8 mouse cellular contexts compared by ENCODE assay signal in genomic region chr16:44138979-44139535, GRCm38 (mm10). TPM values are rescaled to one million over a fixed set of nuclear protein-coding genes. Genes with fewer than 3 reads are reported as not detected.
DNase-seq lines count a peak whose midpoint lies in the region; ATAC-seq and TF ChIP-seq lines count a peak whose summit lies in the region.

No protein-coding gene starts in this region.

- no peaks in the 10 kb centered on the region for H3K27me3 ChIP-seq in megakaryocyte, embryonic 14.5 days (replicated peaks)

- H3K4me3 ChIP-seq in cortical plate, adult 2 months (ENCODE audit: insufficient read depth, low read length) = peak overlapping the region; percentile 99
- H3K4me3 ChIP-seq in megakaryocyte, embryonic 14.5 days (replicated peaks) = peak overlapping the region; percentile 100

- peaks cover 2% of the 10 kb centered on the region for H3K36me3 ChIP-seq in megakaryocyte, embryonic 14.5 days (replicated peaks; ENCODE audit: low read length)

- TF ChIP-seq CTCF in cortical plate, adult 2 months (IDR thresholded peaks at IDR 0.05; ENCODE audit: extremely low read depth, insufficient read depth, low read length) = no peak

- peak overlapping the region; percentile 99 for H3K27ac ChIP-seq in cortical plate, adult 2 months (ENCODE audit: insufficient read depth, low read length)

- DNase-seq in gastrocnemius, adult 8-10 months (ENCODE audit: low spot score in 2 of 2) = peak; percentile 78 to 80
- DNase-seq in hindlimb bud, embryonic 11.5 days (ENCODE audit: extremely low spot score, low read depth, low spot score) = peak; percentile 92
- DNase-seq in left cerebral cortex, adult 8-10 months (ENCODE audit: low spot score in 2 of 2) = peak; percentile 86 to 87
- peak; percentile 93 to 96 for DNase-seq in right cerebral cortex, postnatal 10 days (ENCODE audit: low spot score in 2 of 2)
- peak; percentile 76 for DNase-seq in urinary bladder, postnatal 25 days (ENCODE audit: low spot score)

- H3K4me1 ChIP-seq in cortical plate, adult 2 months (ENCODE audit: control insufficient read depth, insufficient read depth, low read length) = peaks cover 4% of the 10 kb centered on the region
- H3K4me1 ChIP-seq in megakaryocyte, embryonic 14.5 days = peaks cover 37% of the 10 kb centered on the region

- peak; percentile 84 for ATAC-seq in activated CD4-positive, CD25-positive, alpha-beta regulatory T cell, adult 4 months

- peak; percentile 97 for TF ChIP-seq POLR2A in cortical plate, adult 2 months (IDR thresholded peaks at IDR 0.05; ENCODE audit: extremely low read depth, insufficient read depth, low read length)

- H3K9me3 ChIP-seq in megakaryocyte, embryonic 14.5 days = no peaks in the 10 kb centered on the region

RNA-seq across cellular contexts. Expression of gene Atp6v1a, which starts 0.4 kb away (rescaled TPM):
- polyA plus RNA-seq in activated CD4-positive, CD25-positive, alpha-beta regulatory T cell, adult 4 months (2017; shearing (Covaris generic)) = 10 to 100 TPM; 32.7 to 35.0 TPM
- polyA plus RNA-seq in cortical plate, adult 2 months (2012; rRNA removed) = 214 and 223 TPM in 2 replicates
- total RNA-seq in gastrocnemius, adult 8-10 months (2022) = 10 to 100 TPM; 16.2 to 27.1 (median 22.1) TPM
- total RNA-seq in left cerebral cortex, adult 8-10 months (2022) = 100 to 1,000 TPM; 461 to 516 (median 474) TPM
- 0.77 and 3.0 TPM in 2 replicates for polyA plus RNA-seq in megakaryocyte, embryonic 14.5 days (2012; ENCODE audit: insufficient read depth, low replicate concordance)

RNA-seq across cellular contexts. Expression of gene Naa50, which starts 0.6 kb away (rescaled TPM):
- polyA plus RNA-seq in activated CD4-positive, CD25-positive, alpha-beta regulatory T cell, adult 4 months (2017; shearing (Covaris generic)) = 10 to 100 TPM; 29.1 to 32.3 TPM
- 23.8 and 23.9 TPM in 2 replicates for polyA plus RNA-seq in cortical plate, adult 2 months (2012; rRNA removed)
- 100 to 1,000 TPM; 188 to 278 (median 246) TPM for total RNA-seq in gastrocnemius, adult 8-10 months (2022)
- total RNA-seq in left cerebral cortex, adult 8-10 months (2022) = 10 to 100 TPM; 58.8 to 67.1 (median 62.9) TPM
- polyA plus RNA-seq in megakaryocyte, embryonic 14.5 days (2012; ENCODE audit: insufficient read depth, low replicate concordance) = 1.1 and 6.5 TPM in 2 replicates

RNA-seq across cellular contexts. Expression of gene Usf3, which starts 34.0 kb away (rescaled TPM):
- polyA plus RNA-seq in activated CD4-positive, CD25-positive, alpha-beta regulatory T cell, adult 4 months (2017; shearing (Covaris generic)) = 1 to 10 TPM; 2.7 to 4.7 TPM
- polyA plus RNA-seq in cortical plate, adult 2 months (2012; rRNA removed) = 14.2 and 15.0 TPM in 2 replicates
- total RNA-seq in gastrocnemius, adult 8-10 months (2022) = 10 to 100 TPM; 32.1 to 59.9 (median 42.4) TPM
- total RNA-seq in left cerebral cortex, adult 8-10 months (2022) = 10 to 100 TPM; 31.2 to 37.7 (median 33.9) TPM
- polyA plus RNA-seq in megakaryocyte, embryonic 14.5 days (2012; ENCODE audit: insufficient read depth, low replicate concordance) = 0.88 and 0.89 TPM in 2 replicates

Comparison
In these comparisons a context has a peak if more than half of its experiments do, and no peak if none do; other contexts are left out.
1. Peak in every context shown above with its lines: DNase-seq, ATAC-seq, H3K4me3 ChIP-seq and H3K27ac ChIP-seq.